Mouse (Mus musculus): ENCODE measurements around the gene Emc9. TPM values are rescaled to one million over a fixed set of nuclear protein-coding genes. Genes with fewer than 3 reads are reported as not detected.

Emc9 gene
- 22.5 and 25.8 TPM in 2 replicates for polyA plus RNA-seq (2015; fragmentation: Nextera tagmentation; extraction: Ambion mirVana)

GRCm38 (mm10) chr14:55584702-55585565 is at the start of gene Emc9:
TSS of gene Emc9 (minus strand) at chr14:55585302.
- peaks cover 43% of the 10 kb centered on the region for H3K4me1 ChIP-seq (ENCODE audit: control insufficient read depth, low read depth, low read length)

GRCm38 (mm10) chr14:55629312-55629711 is 44.2 kb upstream of the Emc9 start:
- 32% methylated on average over 5 of the region's 5 CpGs for WGBS (ENCODE audit: insufficient replicate concordance)
- H3K9ac ChIP-seq (ENCODE audit: low read depth, low read length): no peak overlapping the region
- H3K9me3 ChIP-seq (replicated peaks; ENCODE audit: control insufficient read depth, low read length): no peaks in the 10 kb centered on the region
- no peak overlapping the region for H3K27ac ChIP-seq (ENCODE audit: low read length)
- H3K36me3 ChIP-seq (ENCODE audit: control insufficient read depth, insufficient read depth): peaks cover 11% of the 10 kb centered on the region
- no peak overlapping the region for H3K4me3 ChIP-seq (ENCODE audit: low read depth, low read length)
- H3K4me1 ChIP-seq (ENCODE audit: control insufficient read depth, low read depth, low read length): peaks cover 10% of the 10 kb centered on the region
- no peak overlapping the region for H3K4me2 ChIP-seq (ENCODE audit: low read depth, low read length)
- no peaks in the 10 kb centered on the region for H3K27me3 ChIP-seq (ENCODE audit: control insufficient read depth, insufficient read depth, low read depth, low read length)
- no peak for ATAC-seq (ENCODE audit: low read depth)

More at GRCm38 (mm10) chr14:55584702-55585565, at the start of gene Emc9:
- peak; percentile 96 for ATAC-seq (ENCODE audit: low read depth)
- peak within 1 kb of the TSS; percentile 98 for H3K27ac ChIP-seq (ENCODE audit: low read length)
- H3K4me3 ChIP-seq (ENCODE audit: low read depth, low read length): peak within 1 kb of the TSS; percentile 82
- 2% methylated on average over 43 of the region's 43 CpGs for WGBS (ENCODE audit: insufficient replicate concordance)
- peaks cover 3% of the 10 kb centered on the region; the same call in 1 of the 2 replicates for H3K36me3 ChIP-seq (ENCODE audit: control insufficient read depth, insufficient read depth)
- H3K4me2 ChIP-seq (ENCODE audit: low read depth, low read length): peak within 1 kb of the TSS; percentile 94
- no peaks in the 10 kb centered on the region for H3K9me3 ChIP-seq (replicated peaks; ENCODE audit: control insufficient read depth, low read length)
- no peaks in the 10 kb centered on the region for H3K27me3 ChIP-seq (ENCODE audit: control insufficient read depth, insufficient read depth, low read depth, low read length)
- H3K9ac ChIP-seq (ENCODE audit: low read depth, low read length): peak within 1 kb of the TSS; percentile 82

GRCm38 (mm10) chr14:55628077-55628827 is 43.1 kb upstream of the Emc9 start:
- Histone ChIP-seq H3K4me2 (ENCODE audit: low read depth, low read length) (no peak overlapping the region), H3K27ac (ENCODE audit: low read length) (no peak overlapping the region), H3K9me3 (replicated peaks; ENCODE audit: control insufficient read depth, low read length) (no peaks in the 10 kb centered on the region), H3K27me3 (ENCODE audit: control insufficient read depth, insufficient read depth, low read depth, low read length) (no peaks in the 10 kb centered on the region), H3K4me1 (ENCODE audit: control insufficient read depth, low read depth, low read length) (peaks cover 10% of the 10 kb centered on the region), H3K36me3 (ENCODE audit: control insufficient read depth, insufficient read depth) (peaks cover 11% of the 10 kb centered on the region), H3K9ac (ENCODE audit: low read depth, low read length) (no peak overlapping the region), H3K4me3 (ENCODE audit: low read depth, low read length) (no peak overlapping the region)
- ATAC-seq (ENCODE audit: low read depth): peak; percentile 54
- 78% methylated on average over 27 of the region's 27 CpGs for WGBS (ENCODE audit: insufficient replicate concordance)

DNA sequence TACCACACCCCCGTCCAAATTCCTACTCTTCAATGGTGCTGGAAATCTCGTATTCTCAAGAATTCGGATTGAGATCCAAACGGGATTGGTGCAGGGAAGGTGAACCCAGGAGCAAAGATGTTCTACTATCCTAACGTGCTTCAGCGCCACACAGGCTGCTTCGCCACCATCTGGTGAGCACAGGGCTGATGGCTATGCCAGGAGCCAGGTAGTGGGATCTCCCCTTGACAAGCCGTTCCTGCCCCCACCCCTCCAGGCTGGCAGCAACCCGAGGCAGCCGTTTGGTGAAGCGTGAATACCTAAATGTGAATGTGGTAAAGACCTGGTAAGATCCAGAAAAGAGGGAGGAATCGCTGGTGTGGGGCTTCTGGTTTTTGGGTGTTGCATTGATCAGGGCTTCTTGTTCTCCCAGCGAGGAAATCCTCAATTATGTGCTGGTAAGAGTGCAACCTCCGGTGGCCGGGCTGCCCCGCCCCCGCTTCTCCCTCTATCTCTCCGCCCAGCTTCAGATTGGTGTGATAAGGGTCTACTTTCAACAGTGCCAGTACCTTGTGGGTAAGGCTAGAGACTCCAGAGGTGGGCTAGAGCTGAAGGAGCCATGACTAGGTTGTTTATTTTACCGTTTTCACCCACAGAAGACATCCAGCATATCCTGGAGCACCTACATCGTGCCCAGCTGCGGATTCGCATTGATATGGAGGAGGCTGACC is 33.5 kb upstream of the Emc9 start:
- peak overlapping the region; percentile 8; the same call in 1 of the 2 replicates for H3K27ac ChIP-seq (ENCODE audit: low read length)
- ATAC-seq (ENCODE audit: low read depth): peak; percentile 64
- no peaks in the 10 kb centered on the region for H3K27me3 ChIP-seq (ENCODE audit: control insufficient read depth, insufficient read depth, low read depth, low read length)
- H3K4me3 ChIP-seq (ENCODE audit: low read depth, low read length): peak overlapping the region; percentile 41
- peak overlapping the region; percentile 62 for H3K4me2 ChIP-seq (ENCODE audit: low read depth, low read length)
- WGBS (ENCODE audit: insufficient replicate concordance): 15% methylated on average over 22 of the region's 22 CpGs
- H3K9ac ChIP-seq (ENCODE audit: low read depth, low read length): peak overlapping the region; percentile 41; the same call in 1 of the 2 replicates
- H3K9me3 ChIP-seq (replicated peaks; ENCODE audit: control insufficient read depth, low read length): no peaks in the 10 kb centered on the region
- peaks cover 34% of the 10 kb centered on the region for H3K4me1 ChIP-seq (ENCODE audit: control insufficient read depth, low read depth, low read length)
- no peaks in the 10 kb centered on the region for H3K36me3 ChIP-seq (ENCODE audit: control insufficient read depth, insufficient read depth)

DNA sequence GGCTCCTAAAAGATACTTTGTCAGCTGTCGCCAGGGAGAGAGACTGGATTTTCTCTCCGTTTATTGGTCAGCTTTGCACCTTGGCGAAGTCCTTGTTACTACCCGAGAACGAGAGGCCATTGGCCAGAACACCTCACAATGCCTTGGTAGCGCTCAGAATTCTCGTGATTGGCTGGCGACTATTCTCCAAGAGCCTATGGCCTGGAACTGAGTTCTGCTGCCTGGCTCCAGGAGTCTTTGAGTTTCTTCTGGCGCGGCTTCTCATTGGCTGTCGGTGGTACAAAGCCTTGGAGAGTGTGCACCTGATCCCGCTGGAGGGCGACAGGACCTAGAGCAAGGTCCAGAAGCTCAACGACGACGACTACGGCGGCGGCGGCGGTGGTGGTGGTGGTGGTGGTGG is 32.7 kb upstream of the Emc9 start, which contains the start of gene Rec8:
TSS of gene Rec8 (plus strand) at position 216 of the 400 bp plus-strand sequence.
- Histone ChIP-seq H3K4me2 (ENCODE audit: low read depth, low read length) (peak within 1 kb of the TSS; percentile 62), H3K27me3 (ENCODE audit: control insufficient read depth, insufficient read depth, low read depth, low read length) (no peaks in the 10 kb centered on the region), H3K27ac (ENCODE audit: low read length) (peak within 1 kb of the TSS; percentile 60), H3K4me1 (ENCODE audit: control insufficient read depth, low read depth, low read length) (peaks cover 34% of the 10 kb centered on the region), H3K36me3 (ENCODE audit: control insufficient read depth, insufficient read depth) (no peaks in the 10 kb centered on the region), H3K9ac (ENCODE audit: low read depth, low read length) (peak within 1 kb of the TSS; percentile 41; the same call in 1 of the 2 replicates), H3K9me3 (replicated peaks; ENCODE audit: control insufficient read depth, low read length) (no peaks in the 10 kb centered on the region), H3K4me3 (ENCODE audit: low read depth, low read length) (peak within 1 kb of the TSS; percentile 41)
- 25% methylated on average over 21 of the region's 21 CpGs for WGBS (ENCODE audit: insufficient replicate concordance)
- ATAC-seq (ENCODE audit: low read depth): peak; percentile 61

- H3K27me3 ChIP-seq (ENCODE audit: control insufficient read depth, insufficient read depth, low read depth, low read length): no peaks in the 10 kb centered on the region
- H3K4me1 ChIP-seq (ENCODE audit: control insufficient read depth, low read depth, low read length): peaks cover 34% of the 10 kb centered on the region
- WGBS (ENCODE audit: insufficient replicate concordance): 50% methylated on average over 2 of the region's 2 CpGs
Measured at GRCm38 (mm10) chr14:55616844-55617243, 31.7 kb upstream of the Emc9 start.

GRCm38 (mm10) chr14:55615876-55616275 is 30.8 kb upstream of the Emc9 start:
- Histone ChIP-seq H3K27me3 (ENCODE audit: control insufficient read depth, insufficient read depth, low read depth, low read length) (no peaks in the 10 kb centered on the region), H3K9ac (ENCODE audit: low read depth, low read length) (no peak overlapping the region), H3K9me3 (replicated peaks; ENCODE audit: control insufficient read depth, low read length) (no peaks in the 10 kb centered on the region), H3K4me1 (ENCODE audit: control insufficient read depth, low read depth, low read length) (peaks cover 34% of the 10 kb centered on the region), H3K4me2 (ENCODE audit: low read depth, low read length) (no peak overlapping the region), H3K36me3 (ENCODE audit: control insufficient read depth, insufficient read depth) (no peaks in the 10 kb centered on the region), H3K27ac (ENCODE audit: low read length) (peak overlapping the region; percentile 48; the same call in 1 of the 2 replicates), H3K4me3 (ENCODE audit: low read depth, low read length) (no peak overlapping the region)
- 61% methylated on average over 2 of the region's 2 CpGs for WGBS (ENCODE audit: insufficient replicate concordance)
- no peak for ATAC-seq (ENCODE audit: low read depth)

More at GRCm38 (mm10) chr14:55616844-55617243, 31.7 kb upstream of the Emc9 start:
- Histone ChIP-seq H3K9me3 (replicated peaks; ENCODE audit: control insufficient read depth, low read length) (no peaks in the 10 kb centered on the region), H3K4me2 (ENCODE audit: low read depth, low read length) (no peak overlapping the region), H3K36me3 (ENCODE audit: control insufficient read depth, insufficient read depth) (no peaks in the 10 kb centered on the region), H3K9ac (ENCODE audit: low read depth, low read length) (no peak overlapping the region), H3K27ac (ENCODE audit: low read length) (peak overlapping the region; percentile 60), H3K4me3 (ENCODE audit: low read depth, low read length) (no peak overlapping the region)
- ATAC-seq (ENCODE audit: low read depth): no peak

DNA sequence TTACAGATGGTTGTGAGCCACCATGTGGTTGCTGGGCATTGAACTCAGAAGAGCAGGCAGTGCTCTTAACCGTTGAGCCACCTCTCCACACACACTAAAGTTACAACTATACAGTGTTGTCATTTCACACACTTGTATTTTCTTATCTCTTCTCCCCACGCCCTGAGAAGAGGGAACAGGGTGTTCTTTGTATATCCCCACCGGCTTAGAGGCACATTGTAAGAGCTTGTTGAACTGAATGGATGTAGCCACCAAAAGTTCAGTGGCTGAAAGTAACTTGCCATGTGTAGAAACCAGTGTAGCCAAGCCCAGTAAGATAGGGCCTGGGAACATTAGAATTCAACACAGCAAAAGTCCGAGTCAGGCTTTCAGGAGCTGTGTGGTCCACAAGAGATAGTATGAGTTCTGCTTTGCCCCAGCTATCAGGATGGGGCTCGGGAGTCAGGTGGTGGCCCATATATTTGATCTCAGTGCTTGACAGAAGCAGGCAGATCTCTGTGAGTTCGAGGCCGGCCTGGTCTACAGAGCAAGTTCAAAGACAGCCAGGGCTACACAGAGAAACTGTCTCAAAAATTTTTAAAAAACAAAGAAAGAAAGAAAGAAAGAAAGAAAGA is 29.6 kb upstream of the Emc9 start:
- Histone ChIP-seq H3K36me3 (ENCODE audit: control insufficient read depth, insufficient read depth) (peaks cover 5% of the 10 kb centered on the region; the same call in 1 of the 2 replicates), H3K9me3 (replicated peaks; ENCODE audit: control insufficient read depth, low read length) (no peaks in the 10 kb centered on the region), H3K9ac (ENCODE audit: low read depth, low read length) (0 out of 2 replicates have a peak overlapping the region, but pooled peaks have one; percentile 25), H3K27me3 (ENCODE audit: control insufficient read depth, insufficient read depth, low read depth, low read length) (no peaks in the 10 kb centered on the region), H3K4me3 (ENCODE audit: low read depth, low read length) (no peak overlapping the region), H3K4me1 (ENCODE audit: control insufficient read depth, low read depth, low read length) (peaks cover 34% of the 10 kb centered on the region), H3K4me2 (ENCODE audit: low read depth, low read length) (no peak overlapping the region), H3K27ac (ENCODE audit: low read length) (peak overlapping the region; percentile 83)
- ATAC-seq (ENCODE audit: low read depth): peak; percentile 78
- WGBS (ENCODE audit: insufficient replicate concordance): 26% methylated on average over 7 of the region's 7 CpGs

Measured in liver, embryonic 16.5 days (tissue).